ENCODE assay signal across 15 mouse cellular contexts in the genomic region with DNA sequence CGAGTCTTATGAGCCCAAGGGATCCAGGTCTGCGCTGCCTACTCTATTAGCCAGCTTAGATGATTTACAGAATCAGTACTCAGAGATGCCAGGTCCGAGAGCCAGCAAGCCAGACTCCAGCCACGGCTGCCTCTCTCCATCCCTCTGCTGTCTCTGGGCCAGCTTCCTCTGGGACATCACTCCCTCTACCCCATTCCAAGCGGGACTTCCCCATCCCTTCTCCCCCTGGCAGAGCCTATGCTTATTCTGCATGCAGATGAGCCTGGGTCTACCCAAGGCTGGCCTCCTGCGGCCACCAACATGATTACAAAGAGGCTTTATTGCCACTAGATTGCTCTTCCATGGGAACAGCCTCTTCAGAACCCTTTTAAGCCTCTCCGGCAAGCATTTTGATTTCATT.
A peak's percentile ranks its signal among the peaks of the same experiment; 100 is the strongest.
DNase-seq lines count a peak whose midpoint lies in the region; ATAC-seq and TF ChIP-seq lines count a peak whose summit lies in the region.
"Had no signal": no experiment of that assay in that cellular context is flagged by ENCODE, and none has a peak within 500 bp of the region (broad histone marks: within the 10 kb centered on the region; RNA-seq: fewer than 3 reads in every experiment).

No protein-coding gene starts in this region.

- H3K4me1 ChIP-seq in heart, adult 2 months (ENCODE audit: control insufficient read depth, insufficient read depth, low read length) = no peaks in the 10 kb centered on the region
- H3K4me1 ChIP-seq in hindbrain, postnatal 0 days (ENCODE audit: insufficient read depth, low read length) = no peaks in the 10 kb centered on the region
- H3K4me1 ChIP-seq: heart, embryonic 15.5 days; liver, embryonic 15.5 days had no signal

- TF ChIP-seq POLR2A in heart, adult 2 months (IDR thresholded peaks at IDR 0.05; ENCODE audit: insufficient read depth, low read depth, low read length) = no peak

- no peaks in the 10 kb centered on the region for H3K36me3 ChIP-seq in heart, adult 2 months (ENCODE audit: control insufficient read depth, insufficient read depth, low read length)
- no peaks in the 10 kb centered on the region for H3K36me3 ChIP-seq in hindbrain, postnatal 0 days (ENCODE audit: insufficient read depth, low read length)
- H3K36me3 ChIP-seq: forebrain, embryonic 15.5 days; heart, embryonic 15.5 days; liver, embryonic 15.5 days had no signal

- intact Hi-C loops in heart, adult 2 months (cut with DNase I) = no loop called here

- no peak for TF ChIP-seq CTCF in heart, adult 2 months (IDR thresholded peaks at IDR 0.05)
- peak; percentile 38 for TF ChIP-seq CTCF in hindbrain, postnatal 0 days (IDR thresholded peaks at IDR 0.05; ENCODE audit: low read depth)

- no peak overlapping the region for H3K27ac ChIP-seq in heart, adult 2 months
- no peak overlapping the region for H3K27ac ChIP-seq in hindbrain, postnatal 0 days
- H3K27ac ChIP-seq: forebrain, embryonic 15.5 days; heart, embryonic 15.5 days; liver, embryonic 15.5 days had no signal

- ATAC-seq in hindbrain, postnatal 0 days = peak; percentile 79; the same call in 1 of the 2 replicates
- ATAC-seq: forebrain, embryonic 15.5 days; Patski had no signal

- 56% methylated on average over 7 of the region's 7 CpGs for WGBS in heart, adult 2 months
- WGBS in hindbrain, postnatal 0 days = 36% methylated on average over 7 of the region's 7 CpGs

- H3K79me2 ChIP-seq in heart, adult 2 months (replicated peaks; ENCODE audit: control insufficient read depth, insufficient read depth, low read length) = no peaks in the 10 kb centered on the region

- TF ChIP-seq EP300 in heart, adult 2 months (IDR thresholded peaks at IDR 0.05; ENCODE audit: insufficient read depth, low read depth, low read length) = no peak

- H3K4me2 ChIP-seq in hindbrain, postnatal 0 days (ENCODE audit: low read depth, low read length) = no peak overlapping the region
- H3K4me2 ChIP-seq: forebrain, embryonic 15.5 days; heart, embryonic 15.5 days; liver, embryonic 15.5 days had no signal

- no peak overlapping the region for H3K4me3 ChIP-seq in heart, adult 2 months
- H3K4me3 ChIP-seq in hindbrain, postnatal 0 days (ENCODE audit: low read length) = no peak overlapping the region
- H3K4me3 ChIP-seq: forebrain, embryonic 15.5 days; heart, embryonic 15.5 days; liver, embryonic 15.5 days had no signal

- no peak overlapping the region for H3K9ac ChIP-seq in heart, adult 2 months (ENCODE audit: low read depth, low read length)
- no peak overlapping the region for H3K9ac ChIP-seq in hindbrain, postnatal 0 days (replicated peaks; ENCODE audit: low read length)
- H3K9ac ChIP-seq: forebrain, embryonic 15.5 days; heart, embryonic 15.5 days; liver, embryonic 15.5 days had no signal

- peak; percentile 50 for DNase-seq in heart, adult 11 months
- DNase-seq in heart, adult 2 months = no peak
- peak; percentile 52 to 56 for DNase-seq in right cerebral cortex, postnatal 10 days (ENCODE audit: low spot score in 2 of 2)
- DNase-seq in right cerebral cortex, postnatal 25 days = no peak
- peak; percentile 73 for DNase-seq in hindbrain, postnatal 0 days (ENCODE audit: low spot score)
- DNase-seq in ovary, postnatal 14 days (ENCODE audit: low spot score) = no peak
- DNase-seq in spleen, postnatal 36 days (ENCODE audit: low spot score in 2 of 2) = no peak
- DNase-seq: heart, adult 18-20 months; kidney, adult 2 months; kidney, postnatal 25 days; lung, postnatal 10 days had no signal

- no peaks in the 10 kb centered on the region for H3K27me3 ChIP-seq in heart, adult 2 months (ENCODE audit: control insufficient read depth, insufficient read depth, low read length)
- no peaks in the 10 kb centered on the region for H3K27me3 ChIP-seq in hindbrain, postnatal 0 days (ENCODE audit: insufficient read depth, low read length)
- H3K27me3 ChIP-seq: forebrain, embryonic 15.5 days; heart, embryonic 15.5 days; liver, embryonic 15.5 days had no signal

- H3K9me3 ChIP-seq in hindbrain, postnatal 0 days (ENCODE audit: low read length) = no peaks in the 10 kb centered on the region
- H3K9me3 ChIP-seq: forebrain, embryonic 15.5 days; heart, embryonic 15.5 days; liver, embryonic 15.5 days had no signal

Comparison
In these comparisons a context has a peak if more than half of its experiments do, and no peak if none do; other contexts are left out.
1. DNase-seq: peak in heart, adult 11 months (single experiment), right cerebral cortex, postnatal 10 days (2 of 2) and hindbrain, postnatal 0 days (single experiment); none in heart, adult 2 months (0 of 2), right cerebral cortex, postnatal 25 days (single experiment), ovary, postnatal 14 days (single experiment) and spleen, postnatal 36 days (0 of 2).